Mouse (Mus musculus) neural tube, embryonic 14.5 days (tissue): Measurements from ENCODE around the gene E2f8. TPM values are rescaled to one million over a fixed set of nuclear protein-coding genes. Genes with fewer than 3 reads are reported as not detected.

ENCODE experiments used
- ATAC-seq: fragments of 200-750 bp; cut with Nextera tagmentation; 2 replicates; pipeline ENCODE4 v1.8.0; 2017; ENCODE audit warnings: low read depth, mild to moderate bottlenecking, moderate TSS enrichment, moderate library complexity
- H3K27ac ChIP-seq: fragments of 300-500 bp; sonication (generic); 2 replicates; pipeline ENCODE4 v1.5.1; 2014; ENCODE audit warnings: low read depth, mild to moderate bottlenecking, control low read depth, low read length, moderate library complexity, mixed read lengths
- H3K27me3 ChIP-seq: fragments of 300-500 bp; sonication (generic); 2 replicates; pipeline ENCODE4 v1.6.1; 2014; ENCODE audit warnings: low read length; ENCODE audit not compliant: control insufficient read depth, insufficient read depth
- H3K36me3 ChIP-seq: fragments of 300-500 bp; sonication (generic); 2 replicates; pipeline ENCODE4 v1.6.1; 2014; ENCODE audit warnings: low read length, mixed read lengths; ENCODE audit not compliant: control insufficient read depth, insufficient read depth
- H3K4me1 ChIP-seq: fragments of 300-500 bp; sonication (generic); 2 replicates; pipeline ENCODE4 v1.6.1; 2014; ENCODE audit warnings: low read length; ENCODE audit not compliant: control insufficient read depth, insufficient read depth
- H3K4me2 ChIP-seq: fragments of 300-500 bp; sonication (generic); 2 replicates; pipeline ENCODE4 v1.6.1; 2014; ENCODE audit warnings: mild to moderate bottlenecking, low read depth, low read length, control low read depth
- H3K4me3 ChIP-seq: fragments of 300-500 bp; sonication (generic); 2 replicates; pipeline ENCODE4 v1.5.1; 2014; ENCODE audit warnings: low read depth, low read length, control low read depth, mixed read lengths
- H3K9ac ChIP-seq: fragments of 300-500 bp; sonication (generic); replicated peaks from 2 replicates; pipeline ENCODE4 v1.6.1; 2014; ENCODE audit warnings: low read depth, mild to moderate bottlenecking, control low read depth, low read length, mixed read lengths
- H3K9me3 ChIP-seq: fragments of 300-500 bp; sonication (generic); 2 replicates; pipeline ENCODE4 v1.6.1; 2016; ENCODE audit warnings: low read length; ENCODE audit not compliant: control insufficient read depth
- WGBS: fragments of 180-500 bp; shearing (Covaris S2); extraction: QIAGEN DNeasy Blood & Tissue Kit; methylation state at CpG from one replicate; pipeline ENCODE4 v1.1.7; 2014; 5-methylcytosine and 5-hydroxymethylcytosine counted together
- polyA plus RNA-seq: library from polyadenylated mRNA; unstranded; fragments of >200 nt; fragmentation: Nextera tagmentation; extraction: Ambion mirVana; gene quantifications from 2 replicates; pipeline ENCODE4 v1.2.1, GENCODE M21; 2014

Gene E2f8
- polyA plus RNA-seq, 1 experiment from 2014 or later: 1.6 TPM

DNA sequence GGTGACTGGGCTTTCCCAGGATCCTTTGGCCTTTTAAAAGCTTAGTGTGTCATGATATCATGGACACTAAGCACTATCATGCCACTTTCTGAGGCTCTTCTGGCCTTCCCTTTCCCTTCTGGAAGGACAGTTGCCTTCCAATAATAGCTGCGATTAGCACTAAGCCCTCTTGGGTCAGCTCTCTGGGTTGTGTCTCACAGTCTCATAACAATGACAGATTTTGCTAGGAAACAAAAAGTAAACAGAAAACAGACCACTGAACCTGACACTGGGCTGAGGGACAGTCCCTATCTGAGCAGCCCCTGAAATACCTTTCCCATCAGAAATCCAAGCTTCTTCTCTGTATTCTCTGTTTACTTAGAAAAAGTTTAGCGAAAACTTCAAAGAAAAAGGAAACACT lies 40.9 kb downstream of the E2f8 start:
- H3K27me3 ChIP-seq: peaks cover 32% of the 10 kb centered on the region

DNA sequence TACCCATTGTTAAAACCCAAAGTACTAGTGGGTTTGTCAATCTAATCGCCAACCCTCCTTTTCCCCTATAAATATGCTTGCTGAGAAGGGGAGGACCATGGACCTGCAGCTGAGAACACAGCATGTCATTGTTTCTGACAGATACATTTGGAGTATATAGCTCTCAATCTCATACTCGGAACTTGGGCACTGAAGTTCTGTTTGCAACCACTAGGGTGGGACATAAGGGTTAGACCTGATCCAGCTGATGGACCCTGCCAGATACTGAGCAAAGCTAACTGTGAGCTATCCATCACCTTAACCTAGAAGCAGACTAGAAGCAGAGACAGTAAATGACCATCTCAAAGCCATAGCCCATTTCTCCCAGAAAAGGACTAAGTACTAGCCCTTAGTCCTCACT lies 43.0 kb downstream of the E2f8 start:
- H3K9ac ChIP-seq: no peak overlapping the region
- no peak overlapping the region for H3K27ac ChIP-seq
- 61% methylated on average over 2 of the region's 2 CpGs for WGBS
- H3K27me3 ChIP-seq: peaks cover 33% of the 10 kb centered on the region
- ATAC-seq: no peak
- H3K4me3 ChIP-seq: no peak overlapping the region
- H3K4me1 ChIP-seq: peaks cover 9% of the 10 kb centered on the region
- no peak overlapping the region for H3K4me2 ChIP-seq
- H3K9me3 ChIP-seq: no peaks in the 10 kb centered on the region
- no peaks in the 10 kb centered on the region for H3K36me3 ChIP-seq

More for the DNA sequence above, 40.9 kb downstream of the E2f8 start:
- Histone ChIP-seq H3K27ac (no peak overlapping the region), H3K4me2 (no peak overlapping the region), H3K9me3 (no peaks in the 10 kb centered on the region), H3K4me1 (no peaks in the 10 kb centered on the region; the same call in 1 of the 2 replicates), H3K4me3 (no peak overlapping the region), H3K36me3 (no peaks in the 10 kb centered on the region), H3K9ac (no peak overlapping the region)
- 90% methylated on average over 2 of the region's 2 CpGs for WGBS
- no peak for ATAC-seq

DNA sequence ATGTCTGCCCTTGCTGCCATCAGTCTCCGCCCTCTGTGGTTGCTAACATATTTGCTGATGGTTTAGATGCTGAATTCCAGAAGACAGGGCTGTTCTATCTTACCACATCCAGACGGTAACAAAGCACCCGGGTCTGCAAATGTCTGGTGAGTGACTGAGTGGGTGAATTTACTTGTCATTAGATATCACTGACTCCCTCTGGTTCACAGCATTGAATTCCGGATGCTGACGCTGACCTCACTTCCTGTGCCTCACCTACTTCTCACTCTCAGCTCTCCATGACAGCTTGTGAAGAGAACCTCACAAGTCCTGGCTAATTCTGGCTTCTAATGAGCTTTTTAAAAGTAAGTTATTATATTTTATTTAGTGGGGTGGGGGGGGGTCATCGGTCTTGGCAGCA lies 44.4 kb downstream of the E2f8 start:
- H3K4me1 ChIP-seq: peaks cover 9% of the 10 kb centered on the region
- ATAC-seq: no peak
- 84% methylated on average over 6 of the region's 6 CpGs for WGBS
- no peak overlapping the region for H3K4me2 ChIP-seq
- H3K36me3 ChIP-seq: no peaks in the 10 kb centered on the region
- H3K4me3 ChIP-seq: no peak overlapping the region
- H3K9ac ChIP-seq: no peak overlapping the region
- peaks cover 38% of the 10 kb centered on the region for H3K27me3 ChIP-seq
- H3K27ac ChIP-seq: no peak overlapping the region
- H3K9me3 ChIP-seq: no peaks in the 10 kb centered on the region

DNA sequence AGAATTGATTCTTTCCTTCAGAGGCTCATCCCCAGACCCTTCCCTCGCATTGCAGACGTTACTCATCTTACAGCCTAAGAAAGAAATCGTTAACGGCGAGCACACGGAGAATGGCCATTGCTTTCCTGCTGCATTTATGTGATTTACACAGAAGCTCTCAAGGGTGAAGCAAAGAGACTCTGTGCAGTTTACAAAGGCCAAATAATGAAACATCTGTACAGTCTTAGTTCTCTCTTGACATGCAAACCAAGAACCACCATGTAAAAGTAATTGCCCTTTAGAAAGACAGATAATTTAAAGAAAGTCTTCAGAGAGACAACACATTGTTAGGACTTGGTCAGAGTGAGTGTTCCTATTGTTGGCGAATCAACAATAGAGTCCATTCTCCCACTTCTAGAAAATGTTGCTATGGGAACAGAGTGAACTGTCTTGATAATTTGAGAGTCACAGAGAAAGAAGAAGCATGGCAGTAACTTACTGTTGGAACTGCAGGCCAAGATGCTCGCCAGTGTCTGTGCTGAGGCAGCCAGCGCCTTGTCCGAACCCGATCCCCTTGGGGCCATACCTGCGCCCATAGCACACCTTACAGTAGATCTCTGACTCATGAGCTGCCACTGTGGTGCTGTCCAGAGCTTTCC lies 46.3 kb downstream of the E2f8 start:
- H3K27ac ChIP-seq: no peak overlapping the region
- H3K36me3 ChIP-seq: no peaks in the 10 kb centered on the region
- H3K9me3 ChIP-seq: no peaks in the 10 kb centered on the region
- H3K4me3 ChIP-seq: no peak overlapping the region
- peak; percentile 56; the same call in 1 of the 2 replicates for ATAC-seq
- H3K4me1 ChIP-seq: peaks cover 9% of the 10 kb centered on the region
- no peak overlapping the region for H3K4me2 ChIP-seq
- H3K9ac ChIP-seq: no peak overlapping the region
- H3K27me3 ChIP-seq: peaks cover 42% of the 10 kb centered on the region
- 20% methylated on average over 12 of the region's 12 CpGs for WGBS

DNA sequence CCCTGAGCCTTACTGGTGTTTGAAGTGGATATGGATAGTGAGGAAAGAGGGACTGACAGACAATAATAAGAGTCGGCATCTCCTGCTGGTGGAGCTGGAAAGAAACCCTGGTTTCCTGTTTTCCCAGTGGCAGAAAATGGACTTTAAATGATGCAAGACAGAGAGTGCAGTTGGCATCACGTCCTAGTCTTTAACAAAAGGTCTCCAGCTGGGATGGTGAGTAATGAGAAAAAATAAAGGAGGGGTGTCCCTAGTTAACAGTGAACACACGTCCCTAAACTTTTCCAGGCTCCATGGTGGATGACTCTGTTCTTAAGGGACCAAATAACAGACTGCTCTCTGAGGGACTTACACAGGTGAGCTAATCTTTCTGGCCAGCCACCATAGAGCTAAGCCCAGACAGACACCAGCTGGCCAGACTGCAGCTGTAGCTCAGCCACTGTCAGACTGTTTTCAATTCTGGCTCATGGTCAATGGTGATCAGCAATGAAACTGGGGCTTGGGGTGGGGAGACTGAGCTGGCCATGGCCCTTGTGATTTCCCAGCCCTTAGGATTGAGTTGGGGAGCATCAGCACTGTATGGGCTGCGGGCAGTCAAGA lies 46.9 kb downstream of the E2f8 start:
- H3K9me3 ChIP-seq: no peaks in the 10 kb centered on the region
- peak; percentile 45; the same call in 1 of the 2 replicates for ATAC-seq
- H3K27ac ChIP-seq: no peak overlapping the region
- WGBS: 21% methylated on average over 4 of the region's 4 CpGs
- H3K36me3 ChIP-seq: no peaks in the 10 kb centered on the region
- H3K4me3 ChIP-seq: no peak overlapping the region
- H3K27me3 ChIP-seq: peaks cover 36% of the 10 kb centered on the region
- no peak overlapping the region for H3K4me2 ChIP-seq
- H3K4me1 ChIP-seq: peaks cover 9% of the 10 kb centered on the region
- H3K9ac ChIP-seq: no peak overlapping the region

DNA sequence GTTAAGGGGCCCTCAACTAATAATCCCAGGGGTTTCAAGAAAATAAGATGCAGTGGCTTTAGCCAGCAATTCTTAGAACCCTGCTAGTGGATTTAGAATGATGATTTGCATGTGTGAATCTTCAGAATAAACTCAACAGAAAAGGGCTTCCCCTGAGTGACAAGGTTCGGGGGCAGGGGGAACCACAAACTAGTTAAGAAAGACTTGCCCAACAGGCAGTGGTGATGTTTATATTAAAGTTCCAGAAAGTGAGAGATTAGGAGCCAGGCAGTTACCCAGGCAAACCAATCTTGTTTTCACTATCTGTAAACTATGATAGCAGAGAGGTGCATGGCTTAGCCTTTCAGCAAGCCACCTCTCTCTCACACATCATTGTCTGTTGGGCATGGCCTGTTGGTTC lies 48.7 kb downstream of the E2f8 start:
- Histone ChIP-seq H3K27ac (no peak overlapping the region), H3K4me1 (peaks cover 9% of the 10 kb centered on the region), H3K27me3 (peaks cover 22% of the 10 kb centered on the region), H3K4me2 (no peak overlapping the region), H3K9me3 (no peaks in the 10 kb centered on the region), H3K9ac (no peak overlapping the region), H3K36me3 (peaks cover 2% of the 10 kb centered on the region; the same call in 1 of the 2 replicates), H3K4me3 (no peak overlapping the region)
- WGBS: 88% methylated on average over 1 of the region's 1 CpGs
- no peak for ATAC-seq

DNA sequence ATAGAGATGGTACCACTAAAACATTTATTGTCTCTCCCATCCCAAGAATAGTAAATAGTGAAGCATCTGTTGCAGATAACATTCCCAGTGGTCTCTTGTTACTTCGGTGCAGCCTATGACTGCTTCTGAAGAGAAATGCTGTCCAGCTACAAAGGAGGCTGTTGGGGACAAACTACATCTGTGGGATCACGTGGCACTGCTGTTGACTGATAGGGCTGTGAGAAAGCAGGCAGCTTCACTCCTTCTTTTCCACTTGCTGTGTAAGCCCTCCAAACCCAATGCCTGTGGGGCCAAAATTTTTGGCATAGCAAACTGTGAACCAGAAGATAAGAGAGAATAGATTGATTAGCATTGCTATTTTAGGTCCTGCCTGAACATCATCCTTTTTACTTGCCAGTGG lies 51.0 kb downstream of the E2f8 start:
- Histone ChIP-seq H3K4me2 (no peak overlapping the region), H3K27me3 (peaks cover 19% of the 10 kb centered on the region; the same call in 1 of the 2 replicates), H3K4me3 (no peak overlapping the region), H3K36me3 (peaks cover 17% of the 10 kb centered on the region; the same call in 1 of the 2 replicates), H3K27ac (no peak overlapping the region), H3K4me1 (peaks cover 7% of the 10 kb centered on the region), H3K9ac (no peak overlapping the region), H3K9me3 (no peaks in the 10 kb centered on the region)
- no peak for ATAC-seq
- WGBS: 57% methylated on average over 2 of the region's 2 CpGs

DNA sequence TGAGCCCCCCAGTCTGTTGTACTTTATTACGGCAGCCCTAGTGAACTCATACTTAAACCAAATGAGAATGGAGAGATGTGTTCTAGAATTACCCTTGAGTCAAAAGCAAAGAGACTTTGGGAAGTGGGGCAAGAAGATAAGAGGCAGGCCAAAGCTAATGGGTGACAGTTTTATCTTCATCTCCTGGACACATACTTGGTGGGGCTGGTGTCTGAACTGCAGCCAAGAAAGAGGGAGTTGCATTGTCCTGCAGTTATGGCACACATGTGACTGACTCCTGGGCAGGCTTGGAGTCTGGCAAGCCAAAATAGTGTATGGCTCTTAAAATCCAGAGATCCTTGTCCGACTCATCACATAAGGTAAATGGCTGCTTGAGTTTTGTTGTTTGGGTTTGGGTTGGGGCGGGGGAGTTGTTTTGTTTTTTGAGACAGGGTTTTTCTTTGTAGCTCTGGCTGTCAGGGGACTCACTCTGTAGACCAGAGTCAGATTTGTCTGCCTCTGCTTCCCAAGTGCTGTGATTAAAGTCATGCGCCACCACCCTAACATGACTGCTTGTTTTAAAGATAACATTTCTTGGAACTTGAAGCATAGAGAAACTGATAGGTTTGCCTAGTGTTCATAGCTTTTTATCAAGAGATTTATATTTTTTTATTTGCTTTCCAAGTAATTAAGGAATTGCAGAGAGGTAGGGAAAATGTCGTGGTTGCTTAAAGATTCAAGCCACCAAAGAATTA lies 52.1 kb downstream of the E2f8 start:
- H3K4me3 ChIP-seq: no peak overlapping the region
- H3K27me3 ChIP-seq: peaks cover 19% of the 10 kb centered on the region; the same call in 1 of the 2 replicates
- H3K27ac ChIP-seq: no peak overlapping the region
- H3K4me2 ChIP-seq: no peak overlapping the region
- no peaks in the 10 kb centered on the region for H3K9me3 ChIP-seq
- H3K9ac ChIP-seq: no peak overlapping the region
- WGBS: 90% methylated on average over 5 of the region's 5 CpGs
- H3K36me3 ChIP-seq: peaks cover 28% of the 10 kb centered on the region; the same call in 1 of the 2 replicates
- no peaks in the 10 kb centered on the region for H3K4me1 ChIP-seq
- no peak for ATAC-seq

DNA sequence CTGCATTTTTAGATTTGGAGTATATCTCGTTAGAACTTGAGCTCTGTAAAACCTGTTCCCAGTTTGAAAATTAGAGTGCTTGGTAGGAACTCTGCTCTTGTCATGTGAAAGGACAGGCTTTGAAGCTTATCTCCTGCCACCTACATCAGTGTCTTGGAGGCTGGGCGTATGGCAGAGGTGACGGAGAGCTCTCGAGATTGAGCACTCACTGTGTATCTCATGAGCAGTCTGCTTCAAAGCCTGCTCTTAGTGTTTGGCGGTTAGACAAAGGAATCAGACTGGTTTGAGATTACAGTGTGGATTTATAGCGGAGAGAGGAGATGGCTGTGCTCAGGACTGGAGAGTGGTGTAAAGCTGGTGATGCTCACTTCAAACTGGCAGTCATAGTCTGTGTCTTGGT lies 56.2 kb downstream of the E2f8 start:
- no peak for ATAC-seq
- no peak overlapping the region for H3K9ac ChIP-seq
- no peaks in the 10 kb centered on the region for H3K9me3 ChIP-seq
- 94% methylated on average over 6 of the region's 6 CpGs for WGBS
- H3K4me2 ChIP-seq: no peak overlapping the region
- H3K27me3 ChIP-seq: no peaks in the 10 kb centered on the region
- H3K27ac ChIP-seq: no peak overlapping the region
- no peak overlapping the region for H3K4me3 ChIP-seq
- H3K4me1 ChIP-seq: no peaks in the 10 kb centered on the region
- H3K36me3 ChIP-seq: peaks cover 45% of the 10 kb centered on the region; the same call in 1 of the 2 replicates
